In the genomic region with DNA sequence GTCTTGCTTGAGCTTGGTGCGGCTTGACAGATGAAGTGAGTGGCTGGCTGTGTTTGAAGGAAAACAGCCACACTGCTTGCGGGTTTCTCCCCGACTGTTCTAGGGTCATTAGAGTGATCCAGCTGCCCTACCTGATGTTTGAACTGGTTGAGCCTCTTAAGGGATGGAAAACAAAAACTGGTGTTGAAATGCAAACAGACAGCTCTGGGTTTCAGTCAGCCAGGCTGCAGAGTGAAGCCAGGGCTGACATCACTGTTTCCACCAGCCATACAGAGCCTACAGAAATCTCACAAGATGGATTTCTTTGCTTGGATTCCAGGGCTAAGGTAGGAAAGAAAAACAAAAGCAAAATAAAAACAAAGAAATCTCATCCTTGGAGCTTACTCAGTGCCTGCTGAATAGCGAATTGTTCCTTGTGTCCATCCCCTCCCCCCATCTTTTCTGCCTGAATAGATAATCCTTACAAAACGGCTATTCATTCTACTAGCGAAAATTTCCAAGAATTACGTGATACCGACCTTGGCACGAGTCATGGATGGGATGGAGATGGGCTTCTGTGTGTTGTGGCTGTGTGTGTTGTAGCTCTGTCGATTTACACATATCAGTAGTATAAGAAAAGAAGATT, we compare ENCODE assay signal across 10 mouse cellular contexts. TPM values are rescaled to one million over a fixed set of nuclear protein-coding genes. Genes with fewer than 3 reads are reported as not detected.
DNase-seq lines count a peak whose midpoint lies in the region; ATAC-seq and TF ChIP-seq lines count a peak whose summit lies in the region.
"Had no signal": no experiment of that assay in that cellular context is flagged by ENCODE, and none has a peak within 500 bp of the region (broad histone marks: within the 10 kb centered on the region; RNA-seq: fewer than 3 reads in every experiment).

No protein-coding gene starts in this region.

- no peak overlapping the region for H3K9ac ChIP-seq in limb, embryonic 11.5 days (ENCODE audit: low read length)
- H3K9ac ChIP-seq: stomach, embryonic 15.5 days had no signal

- H3K79me2 ChIP-seq in myocyte (ENCODE audit: control insufficient read depth, insufficient read depth), result no peaks in the 10 kb centered on the region

- H3ac ChIP-seq in myocyte (ENCODE audit: control insufficient read depth, insufficient read length), result no peak overlapping the region

- TF ChIP-seq POLR2A in myocyte (IDR thresholded peaks at IDR 0.05; ENCODE audit: insufficient read length, low read depth), result no peak

- no peak overlapping the region for H3K4me3 ChIP-seq in limb, embryonic 11.5 days (ENCODE audit: low read depth, low read length)
- H3K4me3 ChIP-seq in myocyte, result no peak overlapping the region
- H3K4me3 ChIP-seq: stomach, embryonic 15.5 days had no signal

- H3K4me1 ChIP-seq in limb, embryonic 11.5 days (ENCODE audit: control insufficient read depth, insufficient read depth, low read length), result peaks cover 3% of the 10 kb centered on the region; the same call in 1 of the 2 replicates
- H3K4me1 ChIP-seq: stomach, embryonic 15.5 days had no signal

- H3K4me2 ChIP-seq in limb, embryonic 11.5 days (ENCODE audit: low read depth, severe bottlenecking), result no peak overlapping the region
- peak overlapping the region; percentile 35 for H3K4me2 ChIP-seq in myocyte (ENCODE audit: low read depth)
- H3K4me2 ChIP-seq: stomach, embryonic 15.5 days had no signal

- H3K36me3 ChIP-seq in limb, embryonic 11.5 days (ENCODE audit: control insufficient read depth, insufficient read depth, low read length), result no peaks in the 10 kb centered on the region
- H3K36me3 ChIP-seq in myocyte (ENCODE audit: control insufficient read depth, insufficient read depth), result no peaks in the 10 kb centered on the region
- H3K36me3 ChIP-seq: stomach, embryonic 15.5 days had no signal

- H3K9me3 ChIP-seq in limb, embryonic 11.5 days (ENCODE audit: control insufficient read depth, low read length), result no peaks in the 10 kb centered on the region
- H3K9me3 ChIP-seq: stomach, embryonic 15.5 days had no signal

- WGBS in limb, embryonic 11.5 days, result 54% methylated on average over 10 of the region's 10 CpGs

- no peak overlapping the region for H3K27ac ChIP-seq in limb, embryonic 11.5 days (replicated peaks; ENCODE audit: low read depth, low read length)
- H3K27ac ChIP-seq: stomach, embryonic 15.5 days had no signal

- H3K27me3 ChIP-seq in limb, embryonic 11.5 days (ENCODE audit: control insufficient read depth, insufficient read depth, low read length), result no peaks in the 10 kb centered on the region
- no peaks in the 10 kb centered on the region for H3K27me3 ChIP-seq in myocyte (ENCODE audit: control insufficient read depth, insufficient read depth, insufficient read length)
- H3K27me3 ChIP-seq: stomach, embryonic 15.5 days had no signal

- DNase-seq in layer of hippocampus, adult 9-11 months, result peak; percentile 65
- DNase-seq in layer of hippocampus, adult 9-10 months (ENCODE audit: low spot score), result no peak
- peak; percentile 62 for DNase-seq in embryo, embryonic 11 days
- DNase-seq in limb, embryonic 11.5 days (ENCODE audit: low spot score), result peak; percentile 41
- DNase-seq in spleen, adult 12 weeks (ENCODE audit: low spot score), result no peak
- no peak for DNase-seq in adipocyte (ENCODE audit: low spot score)
- DNase-seq: kidney, adult 9 months had no signal

- ATAC-seq in limb, embryonic 11.5 days (ENCODE audit: insufficient number of reproducible peaks, low FRiP score, low TSS enrichment, low read depth), result 0 out of 2 replicates have a peak, but pooled peaks have one; percentile 47
- no peak for ATAC-seq in erythroid progenitor cell, adult 5-6 weeks (replicated peaks; ENCODE audit: low FRiP score, poor library complexity, severe bottlenecking)

TF ChIP-seq in myocyte, 11 proteins besides CTCF, POLR2A, EP300 and RAD21:
- TF ChIP-seq USF1 (IDR thresholded peaks at IDR 0.05; ENCODE audit: low read depth) (no peak), REST (IDR thresholded peaks at IDR 0.05; ENCODE audit: insufficient read depth, insufficient read length) (no peak), MYOD1 (IDR thresholded peaks at IDR 0.05; ENCODE audit: control insufficient read depth in 1 of 3, insufficient read length in 2 of 3, low read depth in 2 of 3) (no peak)
TF ChIP-seq in myocyte: peak in this region for 0.

RNA-seq across cellular contexts. Expression of gene Zfp281, which starts 37.4 kb away (rescaled TPM):
- polyA plus RNA-seq in limb, embryonic 11.5 days (2014; fragmentation: Nextera tagmentation; extraction: Ambion mirVana), result 38.6 and 42.2 TPM in 2 replicates
- 4.0 TPM for polyA plus RNA-seq in myocyte (2012; fragmentation: generic; extraction: Trizol)
- 5.0 and 7.2 TPM in 2 replicates for total RNA-seq in erythroid progenitor cell, adult 5-6 weeks (2015; ENCODE audit: low replicate concordance)
- 4.1 and 5.6 TPM in 2 replicates for total RNA-seq in erythroid progenitor cell, adult 5-6 weeks (2017; ENCODE audit: low replicate concordance)

Comparison
In these comparisons a context has a peak if more than half of its experiments do, and no peak if none do; other contexts are left out.
1. DNase-seq: peak in layer of hippocampus, adult 9-11 months (single experiment), embryo, embryonic 11 days (single experiment) and limb, embryonic 11.5 days (single experiment); none in layer of hippocampus, adult 9-10 months (single experiment), spleen, adult 12 weeks (single experiment) and adipocyte (single experiment).